Mouse (Mus musculus) forebrain, embryonic 10.5 days (tissue): ENCODE measurements at regions not wholly inside any gene's neighbourhood (a gene's known extent, or its start where the extent isn't known, plus 50 kb on each side); places are given as distances from the start of the nearest gene placed in this dataset.
"Not testable (repeated sequence)": the region's sequence is repeated elsewhere in the genome, so short reads cannot be mapped to it uniquely, and the experiment has no call there.

Source experiments
- DNase-seq: peaks from one replicate; pipeline ENCODE4 v3.0.0-alpha.2; 2017; ENCODE audit warnings: low spot score; ENCODE audit errors: extremely low spot score
- H3K27ac ChIP-seq: fragments of 300-500 bp; sonication (generic); 2 replicates; pipeline ENCODE4 v1.5.1; 2016; ENCODE audit warnings: mild to moderate bottlenecking
- H3K27me3 ChIP-seq: fragments of 300-500 bp; sonication (generic); 2 replicates; pipeline ENCODE4 v1.6.1; 2016; ENCODE audit warnings: mild to moderate bottlenecking; ENCODE audit not compliant: poor library complexity, severe bottlenecking
- H3K36me3 ChIP-seq: fragments of 300-500 bp; sonication (generic); replicated peaks from 2 replicates; pipeline ENCODE4 v1.6.1; 2016; ENCODE audit warnings: mild to moderate bottlenecking, moderate library complexity
- H3K4me1 ChIP-seq: fragments of 300-500 bp; sonication (generic); 2 replicates; pipeline ENCODE4 v1.6.1; 2016
- H3K4me3 ChIP-seq: fragments of 300-500 bp; sonication (generic); 2 replicates; pipeline ENCODE4 v1.5.1; 2016; ENCODE audit warnings: mild to moderate bottlenecking, moderate library complexity
- H3K9me3 ChIP-seq: fragments of 300-500 bp; sonication (generic); 2 replicates; pipeline ENCODE4 v1.6.1; 2016; ENCODE audit warnings: mild to moderate bottlenecking, moderate library complexity
- WGBS: fragments of 180-500 bp; shearing (Covaris S2); methylation state at CpG from one replicate; pipeline ENCODE4 v1.1.7; 2016; 5-methylcytosine and 5-hydroxymethylcytosine counted together

DNA sequence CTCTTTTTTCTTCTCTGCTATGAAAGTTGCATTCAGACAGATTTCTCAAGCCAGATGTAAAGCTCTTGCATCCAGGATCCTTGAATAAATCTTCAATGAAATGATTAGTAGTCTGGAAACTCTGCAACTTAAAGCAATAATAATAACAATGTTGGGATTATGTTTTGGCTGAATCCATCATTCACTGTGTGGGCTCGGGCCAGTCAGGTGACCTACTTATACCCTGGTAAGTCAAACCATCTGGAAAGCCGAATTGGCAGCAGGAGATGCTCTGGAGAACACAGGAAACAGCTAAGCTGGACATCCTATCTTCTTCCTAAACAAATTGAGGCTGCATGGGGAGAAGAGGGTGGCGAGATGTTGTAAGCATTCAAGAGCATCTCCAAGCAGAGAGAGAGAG lies 331.0 kb upstream of the Rgma start:
- no peak for DNase-seq
- H3K9me3 ChIP-seq, result no peaks in the 10 kb centered on the region
- WGBS, result 77% methylated on average over 3 of the region's 3 CpGs
- no peaks in the 10 kb centered on the region for H3K4me1 ChIP-seq
- no peak overlapping the region for H3K27ac ChIP-seq
- no peaks in the 10 kb centered on the region for H3K27me3 ChIP-seq
- H3K4me3 ChIP-seq, result no peak overlapping the region
- H3K36me3 ChIP-seq, result no peaks in the 10 kb centered on the region

GRCm38 (mm10) chr7:73055891-73056290 lies 319.4 kb upstream of the Rgma start:
- no peaks in the 10 kb centered on the region for H3K9me3 ChIP-seq
- no peaks in the 10 kb centered on the region for H3K27me3 ChIP-seq
- no peak overlapping the region for H3K4me3 ChIP-seq
- 90% methylated on average over 2 of the region's 2 CpGs for WGBS
- H3K4me1 ChIP-seq, result no peaks in the 10 kb centered on the region
- H3K27ac ChIP-seq, result no peak overlapping the region
- no peak for DNase-seq
- no peaks in the 10 kb centered on the region for H3K36me3 ChIP-seq

DNA sequence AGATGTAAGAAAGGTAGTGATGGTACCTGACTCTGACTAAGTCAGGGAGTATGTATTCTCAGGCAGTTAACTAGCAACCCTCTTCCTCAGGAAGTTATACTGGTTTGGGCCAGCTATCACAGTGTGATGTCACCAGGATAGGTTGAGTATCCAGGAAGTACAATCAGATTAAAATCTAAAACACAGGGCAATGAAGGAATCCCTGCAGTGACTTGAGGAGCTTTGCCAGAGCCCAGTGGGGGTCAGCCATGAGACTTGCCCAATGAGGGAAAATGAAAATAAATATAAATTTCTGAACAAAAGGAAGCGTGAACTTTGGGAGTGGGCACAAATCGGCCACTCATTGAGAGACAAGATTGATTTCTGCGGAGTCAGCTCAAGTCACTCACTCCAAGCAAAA lies 311.8 kb upstream of the Rgma start:
- H3K4me1 ChIP-seq, result 0 out of 2 replicates have a peak, but pooled peaks cover 4% of the 10 kb centered on the region

GRCm38 (mm10) chr7:73068534-73068933 lies 306.8 kb upstream of the Rgma start:
- no peaks in the 10 kb centered on the region for H3K36me3 ChIP-seq
- H3K27me3 ChIP-seq, result no peaks in the 10 kb centered on the region
- H3K4me3 ChIP-seq, result no peak overlapping the region
- no peak overlapping the region for H3K27ac ChIP-seq
- no peaks in the 10 kb centered on the region for H3K4me1 ChIP-seq
- DNase-seq, result no peak
- WGBS, result 90% methylated on average over 1 of the region's 1 CpGs
- no peaks in the 10 kb centered on the region for H3K9me3 ChIP-seq

More for the DNA sequence above, 311.8 kb upstream of the Rgma start:
- no peaks in the 10 kb centered on the region for H3K36me3 ChIP-seq
- H3K9me3 ChIP-seq, result no peaks in the 10 kb centered on the region
- WGBS, result 83% methylated on average over 3 of the region's 3 CpGs
- H3K27ac ChIP-seq, result no peak overlapping the region
- H3K27me3 ChIP-seq, result no peaks in the 10 kb centered on the region
- DNase-seq, result no peak
- no peak overlapping the region for H3K4me3 ChIP-seq

DNA sequence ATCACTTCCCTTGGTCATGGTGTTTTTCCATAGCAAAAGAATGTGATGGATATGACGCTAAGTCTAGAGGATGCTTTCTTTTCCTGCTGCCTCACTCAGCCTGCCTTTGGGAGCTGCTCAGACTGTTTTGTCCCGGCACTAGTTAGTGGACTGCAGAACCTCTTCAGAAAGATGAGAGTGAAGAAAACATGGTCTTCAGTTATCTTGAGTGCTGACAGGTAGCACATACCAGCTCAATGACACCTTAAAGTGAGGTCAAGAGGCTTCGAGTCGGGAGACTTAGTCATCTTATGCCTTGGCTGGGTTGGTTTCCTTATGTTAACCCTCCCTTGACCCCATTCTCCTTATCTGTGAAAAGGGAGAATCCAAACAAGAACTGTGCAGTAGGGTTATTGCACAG lies 306.0 kb upstream of the Rgma start:
- DNase-seq, result no peak
- Histone ChIP-seq H3K4me1 (no peaks in the 10 kb centered on the region), H3K9me3 (no peaks in the 10 kb centered on the region), H3K27me3 (no peaks in the 10 kb centered on the region), H3K4me3 (no peak overlapping the region), H3K27ac (no peak overlapping the region), H3K36me3 (no peaks in the 10 kb centered on the region)
- WGBS, result 91% methylated on average over 4 of the region's 4 CpGs

DNA sequence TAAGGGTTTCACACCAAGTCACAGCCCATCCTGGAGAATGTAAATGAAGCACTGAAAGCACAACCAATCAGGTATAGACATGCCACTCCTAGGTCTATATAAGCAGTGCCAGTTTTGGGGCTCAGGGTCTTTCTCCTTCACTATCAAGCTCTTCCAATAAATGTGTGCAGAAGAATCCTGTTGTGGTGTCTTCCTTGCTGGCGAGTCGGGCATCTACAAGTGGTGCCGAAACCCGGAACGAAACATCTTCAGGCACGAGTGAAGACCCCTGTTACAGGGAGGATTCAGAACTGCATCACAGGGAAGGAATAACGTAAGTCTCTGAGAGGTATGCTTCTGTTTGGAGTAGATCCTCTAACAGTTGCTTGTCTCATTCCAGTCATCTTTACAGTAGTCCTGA lies 299.9 kb upstream of the Rgma start:
- H3K4me1 ChIP-seq, H3K27me3 ChIP-seq, H3K36me3 ChIP-seq, H3K9me3 ChIP-seq, DNase-seq, H3K4me3 ChIP-seq, H3K27ac ChIP-seq: not testable (repeated sequence)
- WGBS, result 99% methylated on average over 7 of the region's 7 CpGs

DNA sequence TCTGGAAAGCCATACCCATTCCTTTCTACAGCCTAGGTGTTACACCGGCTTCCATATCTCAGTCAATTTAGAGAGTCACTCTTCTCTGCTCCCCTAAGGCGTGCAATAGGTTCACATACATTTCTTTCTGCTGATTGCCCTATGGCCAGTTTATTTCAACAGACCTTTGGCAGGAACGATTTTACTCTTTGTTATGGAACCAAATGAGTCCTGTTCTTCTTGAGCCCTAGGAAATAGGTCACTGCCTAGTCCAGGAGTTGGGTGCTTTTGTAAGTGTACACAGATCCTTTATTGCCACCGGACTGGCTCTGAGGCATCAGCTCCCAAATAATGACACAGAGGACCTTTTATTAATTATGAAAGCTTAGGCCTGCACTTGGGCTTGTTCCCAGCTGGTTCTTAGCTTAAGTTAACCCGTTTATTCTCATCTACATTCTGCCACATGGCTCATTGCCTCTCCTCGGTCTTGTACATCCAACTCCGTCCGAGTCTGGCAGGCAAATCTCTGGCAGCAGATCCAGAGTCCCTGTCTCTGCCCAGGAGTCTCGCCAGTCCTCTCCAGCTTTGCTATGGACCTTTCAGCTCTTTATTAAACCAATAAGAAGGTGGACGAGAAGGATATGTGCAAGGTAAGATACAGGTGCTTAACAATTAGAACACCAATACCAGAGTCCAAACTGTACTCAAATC lies 287.7 kb upstream of the Rgma start:
- Histone ChIP-seq H3K4me1 (no peaks in the 10 kb centered on the region), H3K27ac (no peak overlapping the region), H3K4me3 (no peak overlapping the region), H3K36me3 (no peaks in the 10 kb centered on the region), H3K27me3 (no peaks in the 10 kb centered on the region), H3K9me3 (no peaks in the 10 kb centered on the region)
- 89% methylated on average over 10 of the region's 10 CpGs for WGBS
- no peak for DNase-seq

GRCm38 (mm10) chr7:73088321-73088720 lies 287.0 kb upstream of the Rgma start:
- Histone ChIP-seq H3K4me1 (no peaks in the 10 kb centered on the region), H3K36me3 (no peaks in the 10 kb centered on the region), H3K4me3 (no peak overlapping the region), H3K9me3 (no peaks in the 10 kb centered on the region), H3K27me3 (no peaks in the 10 kb centered on the region), H3K27ac (no peak overlapping the region)
- 90% methylated on average over 8 of the region's 8 CpGs for WGBS
- DNase-seq, result no peak

DNA sequence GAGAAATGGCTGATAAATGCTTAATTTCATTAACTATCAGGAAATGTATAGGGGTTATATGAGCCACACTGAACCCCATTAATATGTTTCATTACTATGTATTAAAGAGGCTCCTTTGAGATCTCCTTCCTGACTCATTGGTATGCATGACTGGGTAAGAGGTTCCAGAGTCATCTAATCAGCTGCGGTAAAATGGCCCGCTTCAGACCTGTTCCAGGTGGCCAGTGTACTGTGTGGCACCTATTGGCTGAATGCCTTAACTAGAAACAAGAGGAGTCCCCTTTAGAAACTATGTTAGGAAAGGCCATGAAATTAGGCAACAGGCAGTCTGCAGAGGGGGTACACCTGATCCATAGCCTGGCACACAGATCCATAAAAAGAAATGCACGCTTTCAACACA lies 283.6 kb upstream of the Rgma start:
- no peak overlapping the region for H3K4me3 ChIP-seq
- DNase-seq, result no peak
- WGBS, result 89% methylated on average over 3 of the region's 3 CpGs
- no peaks in the 10 kb centered on the region for H3K27me3 ChIP-seq
- no peaks in the 10 kb centered on the region for H3K9me3 ChIP-seq
- H3K27ac ChIP-seq, result no peak overlapping the region
- no peaks in the 10 kb centered on the region for H3K36me3 ChIP-seq
- no peaks in the 10 kb centered on the region for H3K4me1 ChIP-seq

DNA sequence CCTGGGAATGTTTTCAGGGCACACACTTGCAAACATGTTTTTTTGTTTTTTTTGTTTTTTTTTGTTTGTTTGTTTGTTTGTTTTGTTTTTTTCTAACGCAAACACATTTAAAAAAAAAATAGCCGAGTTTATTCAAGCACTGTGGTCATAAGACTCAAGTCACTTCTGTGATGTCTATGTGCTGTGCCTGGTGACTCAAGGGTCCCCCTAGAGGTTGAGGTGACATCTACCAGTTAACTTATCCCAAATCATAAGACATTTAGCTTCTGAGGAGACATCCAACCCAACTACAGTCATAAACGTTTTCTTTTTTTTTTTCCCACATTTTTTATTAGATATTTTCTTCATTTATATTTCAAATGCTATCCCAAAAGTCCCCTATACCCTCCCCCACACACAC lies 281.2 kb upstream of the Rgma start:
- no peak for DNase-seq
- no peaks in the 10 kb centered on the region for H3K9me3 ChIP-seq
- WGBS, result 61% methylated on average over 3 of the region's 3 CpGs
- H3K27me3 ChIP-seq, result no peaks in the 10 kb centered on the region
- no peaks in the 10 kb centered on the region for H3K36me3 ChIP-seq
- no peaks in the 10 kb centered on the region for H3K4me1 ChIP-seq
- no peak overlapping the region for H3K27ac ChIP-seq
- no peak overlapping the region for H3K4me3 ChIP-seq

DNA sequence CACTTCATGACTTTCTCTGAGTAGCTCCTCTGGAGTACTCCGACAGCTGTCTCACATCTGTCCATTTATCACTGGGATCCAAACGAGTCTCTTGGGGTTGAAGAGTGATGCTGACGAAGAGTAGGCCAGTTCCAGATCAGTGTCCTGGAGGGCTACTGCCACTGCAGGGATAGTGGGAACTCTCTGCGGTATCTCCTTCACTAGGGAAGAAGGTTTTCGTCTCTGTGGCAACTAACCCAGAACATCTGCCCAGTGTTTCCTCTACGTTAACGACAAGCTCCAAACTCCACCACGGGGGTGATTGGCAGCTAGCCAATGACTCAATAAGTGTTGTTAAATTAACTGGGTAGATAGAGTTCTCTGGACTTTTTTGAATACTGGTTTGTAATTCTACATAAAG lies 256.4 kb upstream of the Rgma start:
- no peaks in the 10 kb centered on the region for H3K9me3 ChIP-seq
- no peak overlapping the region for H3K27ac ChIP-seq
- 0 out of 2 replicates have a peak, but pooled peaks cover 6% of the 10 kb centered on the region for H3K4me1 ChIP-seq
- DNase-seq, result no peak
- no peaks in the 10 kb centered on the region for H3K27me3 ChIP-seq
- WGBS, result 86% methylated on average over 8 of the region's 8 CpGs
- H3K36me3 ChIP-seq, result no peaks in the 10 kb centered on the region
- H3K4me3 ChIP-seq, result no peak overlapping the region

DNA sequence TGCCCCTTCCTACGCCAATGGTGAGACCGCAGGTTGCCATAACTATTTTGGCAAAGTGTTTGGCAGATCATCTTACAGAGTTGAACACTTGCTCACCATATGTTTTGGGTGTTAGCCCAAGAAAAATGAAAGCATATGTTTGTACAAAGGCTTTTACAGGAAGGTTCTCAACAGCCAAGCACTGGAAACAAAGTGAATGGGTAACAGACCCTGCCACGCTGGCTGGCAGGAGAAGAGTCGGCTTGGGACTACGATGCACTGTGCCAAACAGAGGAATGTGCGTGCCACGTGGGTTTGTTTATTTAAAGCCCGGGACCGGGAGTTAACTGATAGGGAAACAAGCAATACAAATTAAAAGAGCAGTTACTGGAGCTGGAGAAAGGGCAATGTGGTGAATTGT lies 255.0 kb upstream of the Rgma start:
- no peaks in the 10 kb centered on the region for H3K36me3 ChIP-seq
- H3K4me3 ChIP-seq, result no peak overlapping the region
- 82% methylated on average over 9 of the region's 9 CpGs for WGBS

GRCm38 (mm10) chr7:73124976-73125375 lies 250.3 kb upstream of the Rgma start:
- Histone ChIP-seq H3K27ac (no peak overlapping the region), H3K4me1 (peaks cover 29% of the 10 kb centered on the region), H3K27me3 (peaks cover 19% of the 10 kb centered on the region), H3K9me3 (no peaks in the 10 kb centered on the region), H3K36me3 (no peaks in the 10 kb centered on the region), H3K4me3 (no peak overlapping the region)
- 80% methylated on average over 2 of the region's 2 CpGs for WGBS
- no peak for DNase-seq

More for the DNA sequence above, 255.0 kb upstream of the Rgma start:
- H3K4me1 ChIP-seq, result peaks cover 8% of the 10 kb centered on the region
- peaks cover 8% of the 10 kb centered on the region; the same call in 1 of the 2 replicates for H3K27me3 ChIP-seq
- no peaks in the 10 kb centered on the region for H3K9me3 ChIP-seq
- H3K27ac ChIP-seq, result no peak overlapping the region
- DNase-seq, result no peak

- peaks cover 29% of the 10 kb centered on the region for H3K4me1 ChIP-seq
- WGBS, result 17% methylated on average over 11 of the region's 11 CpGs
- H3K27ac ChIP-seq, result no peak overlapping the region
- H3K4me3 ChIP-seq, result no peak overlapping the region
- no peak for DNase-seq
- H3K9me3 ChIP-seq, result no peaks in the 10 kb centered on the region
- no peaks in the 10 kb centered on the region for H3K36me3 ChIP-seq
- peaks cover 19% of the 10 kb centered on the region for H3K27me3 ChIP-seq
Measured at GRCm38 (mm10) chr7:73125864-73126263, 249.4 kb upstream of the Rgma start.
